Mouse (Mus musculus): ENCODE data around the gene Tpm4.

DNA sequence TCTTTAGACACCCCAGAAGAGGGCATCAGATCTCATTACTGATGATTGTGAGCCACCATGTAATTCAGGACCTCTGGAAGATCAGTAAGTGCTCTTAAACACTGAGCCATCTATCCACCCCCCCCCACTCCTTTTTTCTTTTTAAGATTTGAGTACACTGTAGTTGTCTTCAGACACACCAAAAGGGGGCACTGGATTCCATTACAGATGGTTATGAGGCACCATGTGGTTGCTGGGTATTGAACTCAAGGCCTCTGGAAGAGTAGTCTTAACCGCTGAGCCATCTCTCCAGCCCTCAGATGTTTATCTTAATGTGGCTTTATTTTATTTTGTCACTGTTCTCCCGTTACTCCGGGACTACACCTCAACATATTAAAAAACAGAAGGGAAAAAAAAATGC, 25.2 kb downstream of the Tpm4 start:
- TF ChIP-seq CTCF (IDR thresholded peaks at IDR 0.05; ENCODE audit: insufficient read depth, low read depth, low read length) = no peak
- TF ChIP-seq POLR2A (IDR thresholded peaks at IDR 0.05; ENCODE audit: insufficient read depth, low read depth, low read length) = no peak

Measured in olfactory bulb, adult 2 months (tissue).